Mouse (Mus musculus) spleen, adult 2 months (tissue): Measurements from ENCODE around the gene Apobec1.

ENCODE experiments used
- CTCF ChIP-seq: fragments of 200-500 bp; IDR thresholded peaks from 2 replicates; pipeline ENCODE4 v1.5.1; 2011; ENCODE audit warnings: mild to moderate bottlenecking, inconsistent platforms; ENCODE audit not compliant: insufficient read depth, insufficient read length, insufficient replicate concordance; ENCODE audit errors: extremely low read depth
- POLR2A ChIP-seq: fragments of 200-500 bp; IDR thresholded peaks from 2 replicates; pipeline ENCODE4 v1.6.1; 2011; ENCODE audit warnings: low read depth, low read length, inconsistent platforms

- TF ChIP-seq CTCF: no peak
- TF ChIP-seq POLR2A: no peak
These were observed 68.2 kb downstream of the Apobec1 start for GRCm38 (mm10) chr6:122534032-122534431.
